Mouse (Mus musculus) midbrain, embryonic 15.5 days (tissue): Measurements from ENCODE around the gene Tmc5. TPM values are rescaled to one million over a fixed set of nuclear protein-coding genes. Genes with fewer than 3 reads are reported as not detected.

Experiments
- ATAC-seq: fragments of 200-750 bp; cut with Nextera tagmentation; replicated peaks from 2 replicates; pipeline ENCODE4 v1.8.0; 2017; ENCODE audit warnings: moderate TSS enrichment
- H3K27ac ChIP-seq: fragments of 300-500 bp; sonication (generic); 2 replicates; pipeline ENCODE4 v1.5.1; 2015; ENCODE audit warnings: mild to moderate bottlenecking, inconsistent platforms
- H3K27me3 ChIP-seq: fragments of 300-500 bp; sonication (generic); replicated peaks from 2 replicates; pipeline ENCODE4 v1.6.1; 2015; ENCODE audit warnings: inconsistent platforms
- H3K36me3 ChIP-seq: fragments of 300-500 bp; sonication (generic); replicated peaks from 2 replicates; pipeline ENCODE4 v1.6.1; 2015; ENCODE audit warnings: inconsistent platforms
- H3K4me1 ChIP-seq: fragments of 300-500 bp; sonication (generic); 2 replicates; pipeline ENCODE4 v1.6.1; 2015; ENCODE audit warnings: inconsistent platforms
- H3K4me2 ChIP-seq: fragments of 300-500 bp; sonication (generic); 2 replicates; pipeline ENCODE4 v1.6.1; 2015; ENCODE audit warnings: inconsistent platforms, mild to moderate bottlenecking, moderate library complexity
- H3K4me3 ChIP-seq: fragments of 300-500 bp; sonication (generic); 2 replicates; pipeline ENCODE4 v1.5.1; 2015; ENCODE audit warnings: mild to moderate bottlenecking, inconsistent platforms
- H3K9ac ChIP-seq: fragments of 300-500 bp; sonication (generic); 2 replicates; pipeline ENCODE4 v1.6.1; 2015; ENCODE audit warnings: mild to moderate bottlenecking, inconsistent platforms
- H3K9me3 ChIP-seq: fragments of 300-500 bp; sonication (generic); 2 replicates; pipeline ENCODE4 v1.6.1; 2016; ENCODE audit warnings: inconsistent platforms
- WGBS: fragments of 180-500 bp; shearing (Covaris S2); methylation state at CpG from one replicate; pipeline ENCODE4 v1.1.7; 2015; ENCODE audit warnings: mixed read lengths; 5-methylcytosine and 5-hydroxymethylcytosine counted together
- polyA plus RNA-seq: library from polyadenylated mRNA; unstranded; fragments of >200 nt; fragmentation: Nextera tagmentation; extraction: Ambion mirVana; gene quantifications from 2 replicates; pipeline ENCODE4 v1.2.1, GENCODE M21; 2015

Tmc5 gene
- polyA plus RNA-seq, 1 experiment from 2014 or later, result 0.19 TPM

- Histone ChIP-seq H3K36me3 (no peaks in the 10 kb centered on the region), H3K4me1 (no peaks in the 10 kb centered on the region), H3K27ac (no peak overlapping the region), H3K9me3 (no peaks in the 10 kb centered on the region), H3K4me2 (no peak overlapping the region), H3K9ac (no peak overlapping the region), H3K4me3 (no peak overlapping the region), H3K27me3 (no peaks in the 10 kb centered on the region)
- WGBS, result 82% methylated on average over 6 of the region's 6 CpGs
- no peak for ATAC-seq
Measured at GRCm38 (mm10) chr7:118652572-118653295, 55.6 kb downstream of the Tmc5 start.

GRCm38 (mm10) chr7:118656730-118657129, 59.6 kb downstream of the Tmc5 start:
- H3K9me3 ChIP-seq, result no peaks in the 10 kb centered on the region
- no peak overlapping the region for H3K27ac ChIP-seq
- no peak overlapping the region for H3K4me2 ChIP-seq
- ATAC-seq, result no peak
- WGBS, result 24% methylated on average over 6 of the region's 6 CpGs
- H3K4me3 ChIP-seq, result no peak overlapping the region
- H3K9ac ChIP-seq, result no peak overlapping the region
- H3K27me3 ChIP-seq, result no peaks in the 10 kb centered on the region
- no peaks in the 10 kb centered on the region for H3K4me1 ChIP-seq
- H3K36me3 ChIP-seq, result no peaks in the 10 kb centered on the region

- 90% methylated on average over 2 of the region's 2 CpGs for WGBS
- Histone ChIP-seq H3K27ac (no peak overlapping the region), H3K4me1 (no peaks in the 10 kb centered on the region), H3K9ac (no peak overlapping the region), H3K36me3 (no peaks in the 10 kb centered on the region), H3K9me3 (no peaks in the 10 kb centered on the region), H3K4me3 (no peak overlapping the region), H3K27me3 (no peaks in the 10 kb centered on the region), H3K4me2 (no peak overlapping the region)
- no peak for ATAC-seq
Measured at GRCm38 (mm10) chr7:118667773-118668172, 70.7 kb downstream of the Tmc5 start.

- Histone ChIP-seq H3K4me1 (no peaks in the 10 kb centered on the region), H3K9ac (no peak overlapping the region), H3K36me3 (no peaks in the 10 kb centered on the region), H3K4me2 (no peak overlapping the region), H3K4me3 (no peak overlapping the region), H3K9me3 (no peaks in the 10 kb centered on the region), H3K27ac (no peak overlapping the region), H3K27me3 (no peaks in the 10 kb centered on the region)
- WGBS, result 87% methylated on average over 4 of the region's 4 CpGs
- ATAC-seq, result no peak
Measured at GRCm38 (mm10) chr7:118670142-118670541, 73.0 kb downstream of the Tmc5 start.

- H3K27ac ChIP-seq, result no peak overlapping the region
- no peaks in the 10 kb centered on the region for H3K4me1 ChIP-seq
- no peak overlapping the region for H3K9ac ChIP-seq
- H3K36me3 ChIP-seq, result no peaks in the 10 kb centered on the region
- ATAC-seq, result no peak
- H3K4me3 ChIP-seq, result no peak overlapping the region
- H3K9me3 ChIP-seq, result no peaks in the 10 kb centered on the region
- no peak overlapping the region for H3K4me2 ChIP-seq
- no peaks in the 10 kb centered on the region for H3K27me3 ChIP-seq
- WGBS, result 90% methylated on average over 4 of the region's 4 CpGs
Measured at GRCm38 (mm10) chr7:118676826-118677225, 79.7 kb downstream of the Tmc5 start.

GRCm38 (mm10) chr7:118688199-118688598, 91.1 kb downstream of the Tmc5 start:
- Histone ChIP-seq H3K4me3 (no peak overlapping the region), H3K36me3 (peaks cover 38% of the 10 kb centered on the region), H3K27me3 (no peaks in the 10 kb centered on the region), H3K4me1 (no peaks in the 10 kb centered on the region), H3K9ac (no peak overlapping the region), H3K4me2 (no peak overlapping the region), H3K9me3 (no peaks in the 10 kb centered on the region), H3K27ac (no peak overlapping the region)
- ATAC-seq, result peak; percentile 79
- WGBS, result 22% methylated on average over 5 of the region's 5 CpGs

GRCm38 (mm10) chr7:118689088-118689487, 92.0 kb downstream of the Tmc5 start:
- H3K27me3 ChIP-seq, result no peaks in the 10 kb centered on the region
- H3K36me3 ChIP-seq, result peaks cover 41% of the 10 kb centered on the region
- H3K9me3 ChIP-seq, result no peaks in the 10 kb centered on the region
- no peak for ATAC-seq
- H3K4me2 ChIP-seq, result no peak overlapping the region
- no peak overlapping the region for H3K9ac ChIP-seq
- H3K27ac ChIP-seq, result no peak overlapping the region
- no peaks in the 10 kb centered on the region for H3K4me1 ChIP-seq
- H3K4me3 ChIP-seq, result no peak overlapping the region
- 89% methylated on average over 7 of the region's 7 CpGs for whole genome bisulfite sequencing

GRCm38 (mm10) chr7:118691287-118691686, 94.2 kb downstream of the Tmc5 start:
- H3K4me3 ChIP-seq, result no peak overlapping the region
- H3K9me3 ChIP-seq, result no peaks in the 10 kb centered on the region
- H3K9ac ChIP-seq, result no peak overlapping the region
- H3K27ac ChIP-seq, result no peak overlapping the region
- WGBS, result 95% methylated on average over 2 of the region's 2 CpGs
- no peak for ATAC-seq
- no peaks in the 10 kb centered on the region for H3K4me1 ChIP-seq
- peaks cover 60% of the 10 kb centered on the region for H3K36me3 ChIP-seq
- H3K27me3 ChIP-seq, result no peaks in the 10 kb centered on the region
- H3K4me2 ChIP-seq, result no peak overlapping the region

GRCm38 (mm10) chr7:118696146-118696545, 99.0 kb downstream of the Tmc5 start:
- no peaks in the 10 kb centered on the region for H3K9me3 ChIP-seq
- H3K4me1 ChIP-seq, result no peaks in the 10 kb centered on the region
- H3K4me2 ChIP-seq, result no peak overlapping the region
- ATAC-seq, result no peak
- no peak overlapping the region for H3K4me3 ChIP-seq
- no peaks in the 10 kb centered on the region for H3K27me3 ChIP-seq
- H3K36me3 ChIP-seq, result peaks cover 53% of the 10 kb centered on the region
- no peak overlapping the region for H3K27ac ChIP-seq
- 100% methylated on average over 6 of the region's 6 CpGs for WGBS
- no peak overlapping the region for H3K9ac ChIP-seq

- Histone ChIP-seq H3K27ac (no peak overlapping the region), H3K4me2 (no peak overlapping the region), H3K9ac (no peak overlapping the region), H3K27me3 (no peaks in the 10 kb centered on the region), H3K4me3 (no peak overlapping the region), H3K9me3 (no peaks in the 10 kb centered on the region), H3K36me3 (peaks cover 45% of the 10 kb centered on the region), H3K4me1 (no peaks in the 10 kb centered on the region)
- WGBS, result 80% methylated on average over 4 of the region's 4 CpGs
- no peak for ATAC-seq
Measured at GRCm38 (mm10) chr7:118697168-118697567, 100.1 kb downstream of the Tmc5 start.

- no peak overlapping the region for H3K4me3 ChIP-seq
- no peaks in the 10 kb centered on the region for H3K9me3 ChIP-seq
- H3K36me3 ChIP-seq, result peaks cover 39% of the 10 kb centered on the region
- H3K4me2 ChIP-seq, result no peak overlapping the region
- no peak for ATAC-seq
- no peak overlapping the region for H3K27ac ChIP-seq
- no peak overlapping the region for H3K9ac ChIP-seq
- H3K4me1 ChIP-seq, result peaks cover 10% of the 10 kb centered on the region
- H3K27me3 ChIP-seq, result no peaks in the 10 kb centered on the region
- 94% methylated on average over 9 of the region's 9 CpGs for WGBS
Measured at GRCm38 (mm10) chr7:118698882-118699281, 101.8 kb downstream of the Tmc5 start.

- H3K4me2 ChIP-seq, result no peak overlapping the region
- no peak overlapping the region for H3K4me3 ChIP-seq
- no peaks in the 10 kb centered on the region for H3K27me3 ChIP-seq
- H3K4me1 ChIP-seq, result peaks cover 28% of the 10 kb centered on the region
- H3K27ac ChIP-seq, result no peak overlapping the region
- 88% methylated on average over 15 of the region's 15 CpGs for WGBS
- peaks cover 3% of the 10 kb centered on the region for H3K36me3 ChIP-seq
- H3K9ac ChIP-seq, result no peak overlapping the region
- ATAC-seq, result no peak
- no peaks in the 10 kb centered on the region for H3K9me3 ChIP-seq
Measured at GRCm38 (mm10) chr7:118703144-118703561, 106.1 kb downstream of the Tmc5 start.
